Mouse (Mus musculus) stomach, embryonic 16.5 days (tissue): ENCODE measurements around the gene Epha2. TPM values are rescaled to one million over a fixed set of nuclear protein-coding genes. Genes with fewer than 3 reads are reported as not detected.

ENCODE experiments used
- ATAC-seq: fragments of 200-750 bp; cut with Nextera tagmentation; 2 replicates; pipeline ENCODE4 v1.8.0; 2017; ENCODE audit warnings: moderate number of reproducible peaks, moderate TSS enrichment; ENCODE audit not compliant: insufficient read depth, low FRiP score
- H3K27ac ChIP-seq: fragments of 300-500 bp; sonication (generic); 2 replicates; pipeline ENCODE4 v1.5.1; 2014; ENCODE audit warnings: low read length
- H3K27me3 ChIP-seq: fragments of 300-500 bp; sonication (generic); 2 replicates; pipeline ENCODE4 v1.6.1; 2014; ENCODE audit warnings: low read length, control low read depth, mixed read lengths; ENCODE audit not compliant: control insufficient read depth, insufficient read depth
- H3K36me3 ChIP-seq: fragments of 300-500 bp; sonication (generic); 2 replicates; pipeline ENCODE4 v1.6.1; 2014; ENCODE audit warnings: low read length; ENCODE audit not compliant: control insufficient read depth, insufficient read depth
- H3K4me1 ChIP-seq: fragments of 300-500 bp; sonication (generic); 2 replicates; pipeline ENCODE4 v1.6.1; 2014; ENCODE audit warnings: low read length, control low read depth, mixed read lengths; ENCODE audit not compliant: control insufficient read depth, insufficient read depth
- H3K4me2 ChIP-seq: fragments of 300-500 bp; sonication (generic); 2 replicates; pipeline ENCODE4 v1.6.1; 2014; ENCODE audit warnings: low read depth, low read length, mixed read lengths
- H3K4me3 ChIP-seq: fragments of 300-500 bp; sonication (generic); replicated peaks from 2 replicates; pipeline ENCODE4 v1.5.1; 2014; ENCODE audit warnings: mild to moderate bottlenecking, low read length
- H3K9ac ChIP-seq: fragments of 300-500 bp; sonication (generic); 2 replicates; pipeline ENCODE4 v1.6.1; 2014; ENCODE audit warnings: low read length
- H3K9me3 ChIP-seq: fragments of 300-500 bp; sonication (generic); replicated peaks from 2 replicates; pipeline ENCODE4 v1.6.1; 2016; ENCODE audit warnings: low read length, control low read depth; ENCODE audit not compliant: control insufficient read depth
- WGBS: fragments of 180-500 bp; shearing (Covaris S2); extraction: QIAGEN DNeasy Blood & Tissue Kit; methylation state at CpG from one replicate; pipeline ENCODE4 v1.1.7; 2014; 5-methylcytosine and 5-hydroxymethylcytosine counted together
- polyA plus RNA-seq: library from polyadenylated mRNA; unstranded; fragments of >200 nt; fragmentation: Nextera tagmentation; extraction: Ambion mirVana; gene quantifications from 2 replicates; pipeline ENCODE4 v1.2.1, GENCODE M21; 2015

Gene Epha2
- polyA plus RNA-seq, 1 experiment from 2014 or later: 9.5 TPM

DNA sequence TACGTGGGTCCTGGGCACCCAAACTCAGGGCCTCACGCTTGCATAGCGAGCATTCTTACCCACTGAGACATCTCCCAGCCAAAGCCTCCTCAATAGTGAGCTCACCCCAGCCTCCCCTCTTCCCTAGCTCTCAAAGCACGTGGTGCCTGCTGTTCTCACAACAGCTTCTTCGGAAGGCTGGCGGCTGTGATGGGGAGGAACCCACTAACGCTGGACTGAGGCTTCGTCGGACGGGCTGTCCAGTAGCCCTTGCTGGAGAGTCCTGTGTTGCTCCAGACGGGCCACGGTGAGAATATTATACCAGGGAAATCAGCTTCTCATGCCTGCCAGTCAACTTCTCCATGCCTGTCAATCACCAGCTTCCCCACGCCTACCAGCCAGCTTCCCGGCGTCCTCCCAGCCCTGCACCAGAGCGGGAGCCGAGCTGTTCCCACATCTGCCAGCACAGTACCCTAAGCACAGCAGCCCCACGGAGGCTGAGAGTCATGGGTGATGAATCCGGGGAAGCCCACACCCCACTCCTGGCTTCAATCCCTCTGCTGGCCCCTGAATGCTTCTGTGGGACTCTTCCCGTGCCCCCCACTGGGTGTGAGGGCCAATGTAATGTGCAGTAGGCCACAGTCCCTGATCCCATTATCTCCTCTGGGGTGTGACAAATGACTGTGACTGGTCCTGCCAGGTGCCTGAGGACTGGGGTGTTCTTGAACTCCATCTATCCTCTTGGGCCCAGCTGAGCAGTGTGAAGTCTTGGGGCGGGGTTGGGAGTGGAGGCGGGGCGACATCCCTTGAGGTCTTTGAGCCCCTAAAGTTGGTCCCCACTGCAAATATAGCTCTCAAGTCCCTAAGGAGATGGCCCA, 26.3 kb upstream of the Epha2 start:
- peaks cover 45% of the 10 kb centered on the region for H3K4me1 ChIP-seq
- H3K36me3 ChIP-seq: no peaks in the 10 kb centered on the region
- H3K27me3 ChIP-seq: no peaks in the 10 kb centered on the region
- H3K27ac ChIP-seq: peak overlapping the region; percentile 52
- H3K4me3 ChIP-seq: no peak overlapping the region
- H3K9ac ChIP-seq: peak overlapping the region; percentile 54
- no peaks in the 10 kb centered on the region for H3K9me3 ChIP-seq
- no peak overlapping the region for H3K4me2 ChIP-seq
- 49% methylated on average over 23 of the region's 23 CpGs for WGBS
- no peak for ATAC-seq

DNA sequence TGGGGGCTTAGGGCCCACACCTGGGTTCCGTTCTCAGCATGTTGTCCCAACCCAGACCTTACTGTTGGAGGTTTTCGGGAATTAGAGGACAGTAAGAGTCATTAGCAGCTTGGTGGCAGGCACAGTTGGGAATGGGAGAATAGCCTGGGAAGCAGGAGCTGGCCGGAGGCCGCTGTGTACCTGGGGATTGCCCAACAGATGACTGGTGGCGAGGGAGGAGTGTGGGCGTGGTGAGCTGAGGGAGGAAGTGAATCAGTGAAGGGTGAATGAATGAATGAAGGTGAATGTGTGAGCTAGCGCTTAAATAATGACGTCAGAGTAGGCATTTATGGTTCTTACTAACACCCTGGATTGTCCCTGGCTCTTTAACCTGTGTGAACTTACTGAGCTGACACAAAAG, 23.9 kb upstream of the Epha2 start:
- no peak overlapping the region for H3K4me2 ChIP-seq
- no peak overlapping the region for H3K4me3 ChIP-seq
- no peak overlapping the region; the same call in 1 of the 2 replicates for H3K9ac ChIP-seq
- H3K27ac ChIP-seq: peak overlapping the region; percentile 89; the same call in 1 of the 2 replicates
- 81% methylated on average over 8 of the region's 8 CpGs for WGBS
- H3K9me3 ChIP-seq: no peaks in the 10 kb centered on the region
- ATAC-seq: no peak
- H3K36me3 ChIP-seq: no peaks in the 10 kb centered on the region
- H3K27me3 ChIP-seq: no peaks in the 10 kb centered on the region
- H3K4me1 ChIP-seq: peaks cover 45% of the 10 kb centered on the region

DNA sequence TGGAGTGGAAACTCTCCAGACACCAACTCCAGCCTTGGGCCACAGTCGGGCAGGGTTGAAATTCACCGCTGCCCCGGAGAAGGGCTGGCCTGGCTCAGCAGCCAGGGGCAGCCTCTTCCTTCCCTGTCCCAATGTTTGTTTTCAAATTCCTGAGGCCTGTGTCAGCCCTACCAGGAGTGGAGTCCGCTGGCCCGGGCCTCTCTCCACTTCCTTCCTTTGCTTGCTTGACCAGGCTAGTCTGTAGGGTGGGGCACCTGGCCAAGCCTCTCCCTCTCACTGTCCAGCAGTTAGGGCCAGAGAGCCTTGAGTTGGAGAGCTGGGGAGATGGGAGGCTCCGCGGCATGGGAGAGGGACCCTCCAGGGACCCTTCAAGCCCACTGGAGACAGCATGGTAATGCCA, 22.9 kb upstream of the Epha2 start:
- peak; percentile 82 for ATAC-seq
- Histone ChIP-seq H3K36me3 (no peaks in the 10 kb centered on the region), H3K4me1 (peaks cover 42% of the 10 kb centered on the region), H3K9ac (peak overlapping the region; percentile 53), H3K9me3 (no peaks in the 10 kb centered on the region), H3K27ac (peak overlapping the region; percentile 89), H3K4me2 (peak overlapping the region; percentile 24; the same call in 1 of the 2 replicates), H3K4me3 (no peak overlapping the region; the same call in 1 of the 2 replicates), H3K27me3 (no peaks in the 10 kb centered on the region)
- 17% methylated on average over 7 of the region's 7 CpGs for WGBS

DNA sequence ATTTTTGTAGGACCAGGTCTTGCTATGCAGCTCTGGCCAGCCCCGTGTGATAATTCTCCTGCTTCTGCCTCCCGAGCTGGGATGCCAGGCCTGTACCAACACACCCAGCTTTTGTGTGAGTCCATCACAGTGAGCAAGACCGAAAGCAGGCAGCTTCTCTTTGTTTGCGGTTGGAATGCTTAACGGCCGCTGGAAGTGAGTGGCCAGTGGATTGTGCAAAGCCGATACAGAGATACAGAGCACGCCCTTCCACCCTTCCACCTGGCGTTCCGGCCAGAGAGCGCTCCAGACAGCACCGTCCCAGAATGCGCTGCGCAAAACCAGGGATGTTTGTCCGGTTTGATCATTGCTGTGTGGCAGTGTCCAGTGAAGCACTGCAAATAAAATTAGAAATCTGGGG, 21.7 kb upstream of the Epha2 start:
- H3K4me1 ChIP-seq: peaks cover 30% of the 10 kb centered on the region
- no peaks in the 10 kb centered on the region for H3K27me3 ChIP-seq
- WGBS: 46% methylated on average over 15 of the region's 15 CpGs
- H3K36me3 ChIP-seq: no peaks in the 10 kb centered on the region
- H3K27ac ChIP-seq: peak overlapping the region; percentile 89
- ATAC-seq: no peak
- H3K9me3 ChIP-seq: no peaks in the 10 kb centered on the region
- no peak overlapping the region for H3K9ac ChIP-seq
- no peak overlapping the region for H3K4me2 ChIP-seq
- H3K4me3 ChIP-seq: no peak overlapping the region

DNA sequence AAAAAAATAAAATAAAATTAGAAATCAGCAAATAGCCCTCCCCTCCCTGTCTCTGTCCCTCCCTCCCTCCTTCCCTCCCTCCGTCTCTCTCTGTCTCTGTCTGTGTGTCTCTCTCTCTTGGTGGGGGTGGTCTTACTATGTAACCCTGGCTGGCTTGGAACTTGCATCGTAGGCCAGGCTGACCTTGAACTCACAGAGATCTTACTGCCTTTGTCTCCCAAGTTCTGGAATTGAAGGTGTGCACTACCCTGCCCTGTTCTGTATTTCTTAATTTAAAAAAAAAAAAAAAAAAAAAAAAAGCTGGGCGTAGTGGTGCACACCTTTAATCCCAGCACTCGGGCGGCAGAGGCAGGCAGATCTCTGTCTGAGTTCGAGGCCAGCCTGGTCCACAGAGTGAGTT, 21.3 kb upstream of the Epha2 start:
- 96% methylated on average over 6 of the region's 6 CpGs for WGBS
- Histone ChIP-seq H3K4me3 (no peak overlapping the region), H3K27ac (no peak overlapping the region), H3K27me3 (no peaks in the 10 kb centered on the region), H3K9ac (no peak overlapping the region), H3K4me2 (no peak overlapping the region), H3K9me3 (no peaks in the 10 kb centered on the region), H3K36me3 (no peaks in the 10 kb centered on the region), H3K4me1 (peaks cover 26% of the 10 kb centered on the region)
- ATAC-seq: no peak

DNA sequence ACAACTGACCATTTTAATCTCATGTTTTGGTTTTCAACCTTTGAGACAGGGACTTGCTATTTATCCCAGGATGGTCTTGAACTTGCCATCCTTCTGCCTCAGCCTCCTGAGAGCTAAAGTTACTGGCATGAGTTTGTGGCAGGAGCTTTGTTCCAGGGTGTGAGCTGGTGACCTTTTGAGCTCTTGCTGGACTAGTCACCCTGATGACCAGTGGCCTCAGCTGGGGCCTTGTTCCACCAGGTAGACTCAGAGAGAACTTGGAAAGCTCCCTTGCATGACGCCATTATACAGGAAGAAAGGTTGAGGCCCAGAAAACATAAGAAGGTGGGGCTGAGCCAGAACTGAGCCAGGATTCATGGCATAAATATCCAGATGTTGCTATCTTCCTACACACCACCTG, 20.6 kb upstream of the Epha2 start:
- no peaks in the 10 kb centered on the region for H3K9me3 ChIP-seq
- H3K27ac ChIP-seq: no peak overlapping the region
- H3K36me3 ChIP-seq: no peaks in the 10 kb centered on the region
- H3K4me2 ChIP-seq: no peak overlapping the region
- no peak overlapping the region for H3K9ac ChIP-seq
- no peak overlapping the region for H3K4me3 ChIP-seq
- WGBS: 90% methylated on average over 1 of the region's 1 CpGs
- H3K4me1 ChIP-seq: peaks cover 24% of the 10 kb centered on the region
- ATAC-seq: no peak
- H3K27me3 ChIP-seq: no peaks in the 10 kb centered on the region

DNA sequence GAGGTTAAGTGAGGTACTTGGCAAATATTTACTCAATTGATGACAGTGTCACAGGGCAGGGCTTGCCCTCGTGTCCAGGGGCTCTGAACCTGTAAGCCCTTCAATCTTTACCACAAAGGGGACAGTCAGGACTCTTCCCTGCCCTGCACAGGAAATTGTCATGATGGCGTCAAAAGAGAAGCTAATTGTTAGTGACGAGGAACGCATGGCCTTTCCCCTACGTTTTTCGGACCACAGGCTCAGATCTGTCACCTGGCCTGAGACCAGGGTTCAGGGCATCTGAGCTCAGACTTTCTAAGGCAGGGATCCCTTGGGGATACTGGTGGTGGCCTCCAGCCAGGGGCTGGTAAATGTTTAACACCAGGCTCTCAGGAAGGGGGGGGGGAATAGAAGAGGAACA, 19.9 kb upstream of the Epha2 start:
- ATAC-seq: peak; percentile 9; the same call in 1 of the 2 replicates
- H3K27ac ChIP-seq: no peak overlapping the region
- H3K4me1 ChIP-seq: peaks cover 18% of the 10 kb centered on the region
- H3K36me3 ChIP-seq: no peaks in the 10 kb centered on the region
- H3K27me3 ChIP-seq: no peaks in the 10 kb centered on the region
- no peak overlapping the region for H3K9ac ChIP-seq
- no peak overlapping the region for H3K4me2 ChIP-seq
- no peaks in the 10 kb centered on the region for H3K9me3 ChIP-seq
- WGBS: 20% methylated on average over 6 of the region's 6 CpGs
- no peak overlapping the region for H3K4me3 ChIP-seq

DNA sequence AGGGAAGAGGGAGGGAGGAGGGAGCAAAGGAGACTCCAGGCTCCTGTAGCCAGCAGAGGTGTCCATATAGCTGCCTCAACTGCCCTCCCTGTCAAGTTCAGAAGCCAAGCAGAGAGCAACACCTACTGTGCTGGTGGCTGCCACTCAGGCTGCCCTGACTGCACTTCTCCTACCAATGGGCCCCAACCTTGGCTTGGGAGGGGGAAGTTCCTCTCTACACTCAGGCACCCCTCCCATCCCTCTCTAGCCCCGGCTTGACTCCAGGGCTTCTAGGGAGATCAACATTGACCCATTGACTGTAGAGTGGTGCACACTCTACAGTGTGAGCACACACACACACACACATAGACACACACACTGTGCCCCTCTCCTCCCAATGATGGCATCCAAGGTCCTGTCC, 19.5 kb upstream of the Epha2 start:
- H3K27ac ChIP-seq: peak overlapping the region; percentile 43
- no peak overlapping the region for H3K4me2 ChIP-seq
- WGBS: 13% methylated on average over 1 of the region's 1 CpGs
- no peak overlapping the region for H3K4me3 ChIP-seq
- H3K27me3 ChIP-seq: no peaks in the 10 kb centered on the region
- no peaks in the 10 kb centered on the region for H3K36me3 ChIP-seq
- H3K9me3 ChIP-seq: no peaks in the 10 kb centered on the region
- 0 out of 2 replicates have a peak overlapping the region, but pooled peaks have one; percentile 23 for H3K9ac ChIP-seq
- no peak for ATAC-seq
- H3K4me1 ChIP-seq: peaks cover 20% of the 10 kb centered on the region

DNA sequence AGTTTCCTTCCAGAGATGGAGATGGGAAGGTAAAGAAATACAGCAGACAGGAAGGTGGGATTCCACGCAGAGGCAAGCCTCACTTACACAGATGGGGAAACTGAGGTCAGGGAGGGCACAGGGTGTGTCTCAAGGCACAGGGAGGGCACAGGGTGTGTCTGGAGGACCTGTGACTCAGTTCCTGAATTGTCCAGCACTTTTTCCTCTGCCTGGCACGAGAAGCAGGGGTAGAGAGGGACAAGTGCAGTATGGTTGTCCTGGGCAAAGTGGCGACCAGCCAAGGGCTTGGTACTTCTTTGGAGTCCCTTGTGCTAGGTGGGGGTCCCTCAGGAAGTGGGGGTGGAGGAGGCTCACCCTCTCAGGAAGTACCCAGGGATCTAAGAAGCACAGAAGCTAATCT, 19.0 kb upstream of the Epha2 start:
- Histone ChIP-seq H3K4me3 (no peak overlapping the region), H3K27me3 (peaks cover 2% of the 10 kb centered on the region; the same call in 1 of the 2 replicates), H3K9ac (0 out of 2 replicates have a peak overlapping the region, but pooled peaks have one; percentile 23), H3K36me3 (no peaks in the 10 kb centered on the region), H3K4me2 (no peak overlapping the region), H3K9me3 (no peaks in the 10 kb centered on the region), H3K27ac (peak overlapping the region; percentile 43), H3K4me1 (peaks cover 22% of the 10 kb centered on the region)
- ATAC-seq: no peak
- WGBS: 44% methylated on average over 3 of the region's 3 CpGs
